Mouse (Mus musculus) myocyte (in vitro differentiated cells): ENCODE data around the gene Sept3. TPM values are rescaled to one million over a fixed set of nuclear protein-coding genes. Genes with fewer than 3 reads are reported as not detected.

Experiments used
- H3K27me3 ChIP-seq: one replicate; pipeline ENCODE4 v1.6.1; 2011; ENCODE audit not compliant: control insufficient read depth, insufficient read depth, insufficient read length
- H3K36me3 ChIP-seq: one replicate; pipeline ENCODE4 v1.6.1; 2011; ENCODE audit not compliant: control insufficient read depth, insufficient read depth
- H3K4me2 ChIP-seq: one replicate; pipeline ENCODE4 v1.6.1; 2011; ENCODE audit warnings: low read depth, control low read depth
- H3K4me3 ChIP-seq: one replicate; pipeline ENCODE4 v1.5.1; 2011; ENCODE audit warnings: mild to moderate bottlenecking, control low read depth, moderate library complexity
- H3K79me2 ChIP-seq: one replicate; pipeline ENCODE4 v1.6.1; 2011; ENCODE audit not compliant: control insufficient read depth, insufficient read depth
- H3ac ChIP-seq: one replicate; pipeline ENCODE4 v1.6.1; 2011; ENCODE audit not compliant: control insufficient read depth, insufficient read length
- CEBPB ChIP-seq: IDR thresholded peaks from 2 replicates; pipeline ENCODE4 v1.6.1; 2011; ENCODE audit warnings: mild to moderate bottlenecking, moderate library complexity; ENCODE audit not compliant: poor library complexity, insufficient read depth, severe bottlenecking
- E2F4 ChIP-seq: IDR thresholded peaks from one replicate; pipeline ENCODE4 v1.6.1; 2011; ENCODE audit warnings: mild to moderate bottlenecking, control low read depth, moderate library complexity; ENCODE audit not compliant: insufficient read depth
- MAX ChIP-seq: IDR thresholded peaks from one replicate; pipeline ENCODE4 v1.6.1; 2011; ENCODE audit warnings: low read depth, mild to moderate bottlenecking, control low read depth
- MYOD1 ChIP-seq, 3 experiments: IDR thresholded peaks; one replicate each; pipeline ENCODE4 v1.6.1; 2011; ENCODE audit warnings: control low read depth in 2 of 3, low read depth in 2 of 3, mild to moderate bottlenecking in 2 of 3, moderate library complexity in 1 of 3; ENCODE audit not compliant: insufficient read length in 2 of 3, control insufficient read depth in 1 of 3
- MYOG ChIP-seq, 3 experiments: IDR thresholded peaks; one replicate each; pipeline ENCODE4 v1.6.1; 2011; ENCODE audit warnings: control low read depth in 2 of 3, low read depth in 2 of 3, mild to moderate bottlenecking in 2 of 3; ENCODE audit not compliant: insufficient read length in 2 of 3, control insufficient read depth in 1 of 3, insufficient read depth in 1 of 3
- POLR2A ChIP-seq: IDR thresholded peaks from one replicate; pipeline ENCODE4 v1.6.1; 2011; ENCODE audit warnings: low read depth, mild to moderate bottlenecking, control low read depth, moderate library complexity; ENCODE audit not compliant: insufficient read length
- POLR2AphosphoS2 ChIP-seq: IDR thresholded peaks from one replicate; pipeline ENCODE4 v1.6.1; 2011; ENCODE audit warnings: low read depth, control low read depth; ENCODE audit not compliant: insufficient read length
- REST ChIP-seq: IDR thresholded peaks from one replicate; pipeline ENCODE4 v1.6.1; 2011; ENCODE audit warnings: mild to moderate bottlenecking, control low read depth, moderate library complexity; ENCODE audit not compliant: insufficient read depth, insufficient read length
- SRF ChIP-seq: IDR thresholded peaks from one replicate; pipeline ENCODE4 v1.6.1; 2011; ENCODE audit warnings: low read depth; ENCODE audit not compliant: control insufficient read depth, insufficient read length
- TCF12 ChIP-seq: IDR thresholded peaks from one replicate; pipeline ENCODE4 v1.6.1; 2011; ENCODE audit warnings: mild to moderate bottlenecking, control low read depth; ENCODE audit not compliant: poor library complexity, insufficient read depth, severe bottlenecking
- TCF3 ChIP-seq: IDR thresholded peaks from one replicate; pipeline ENCODE4 v1.6.1; 2011; ENCODE audit warnings: low read depth, control low read depth; ENCODE audit not compliant: insufficient read length
- USF1 ChIP-seq: IDR thresholded peaks from one replicate; pipeline ENCODE4 v1.6.1; 2011; ENCODE audit warnings: low read depth, mild to moderate bottlenecking, control low read depth, moderate library complexity
- polyA plus RNA-seq: library from polyadenylated mRNA; unstranded; fragments of >200 nt; fragmentation: generic; extraction: Trizol; gene quantifications from one replicate; pipeline ENCODE4 v1.2.1, GENCODE M21; 2012; ENCODE audit warnings: missing spikeins

The Sept3 gene
- 0.01 TPM for polyA plus RNA-seq

DNA sequence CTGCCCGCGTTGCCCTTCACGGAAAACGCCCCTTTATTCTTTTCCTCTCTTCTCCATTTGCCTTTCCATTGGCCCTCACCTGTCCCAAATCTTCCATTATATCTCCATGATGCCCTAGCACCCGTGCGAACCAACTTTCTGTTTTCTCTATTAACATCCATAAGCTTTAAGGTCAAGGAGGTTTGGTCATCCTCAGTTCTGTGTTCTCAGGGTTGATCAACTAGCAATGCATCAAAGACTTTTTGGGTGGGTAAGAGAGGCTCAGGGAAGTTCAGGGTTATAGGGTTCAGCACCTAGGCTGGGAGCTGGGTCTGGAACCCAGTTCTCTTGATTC, at the start of gene Sept3:
Sept3 (plus strand) TSS at position 301 of the 334 bp plus-strand sequence.
- Histone ChIP-seq H3ac (no peak within 1 kb of the TSS), H3K27me3 (peaks cover 88% of the 10 kb centered on the region), H3K36me3 (no peaks in the 10 kb centered on the region), H3K4me3 (no peak within 1 kb of the TSS), H3K79me2 (no peaks in the 10 kb centered on the region), H3K4me2 (peak within 1 kb of the TSS; percentile 48)
- TF ChIP-seq MYOD1 (IDR thresholded peaks at IDR 0.05; ENCODE audit: control insufficient read depth in 1 of 3, insufficient read length in 2 of 3, low read depth in 2 of 3), result no peak
- TF ChIP-seq CEBPB, result no peak
- TF ChIP-seq USF1, result no peak
- no peak for TF ChIP-seq REST
- no peak for TF ChIP-seq E2F4
- TF ChIP-seq MAX, result no peak
- TF ChIP-seq SRF, result no peak
- no peak for TF ChIP-seq POLR2A
- no peak for TF ChIP-seq POLR2AphosphoS2
- no peak for TF ChIP-seq TCF12
- no peak for TF ChIP-seq TCF3
- TF ChIP-seq MYOG (IDR thresholded peaks at IDR 0.05; ENCODE audit: control insufficient read depth in 1 of 3, insufficient read depth in 1 of 3, insufficient read length in 2 of 3, low read depth in 2 of 3), result no peak

DNA sequence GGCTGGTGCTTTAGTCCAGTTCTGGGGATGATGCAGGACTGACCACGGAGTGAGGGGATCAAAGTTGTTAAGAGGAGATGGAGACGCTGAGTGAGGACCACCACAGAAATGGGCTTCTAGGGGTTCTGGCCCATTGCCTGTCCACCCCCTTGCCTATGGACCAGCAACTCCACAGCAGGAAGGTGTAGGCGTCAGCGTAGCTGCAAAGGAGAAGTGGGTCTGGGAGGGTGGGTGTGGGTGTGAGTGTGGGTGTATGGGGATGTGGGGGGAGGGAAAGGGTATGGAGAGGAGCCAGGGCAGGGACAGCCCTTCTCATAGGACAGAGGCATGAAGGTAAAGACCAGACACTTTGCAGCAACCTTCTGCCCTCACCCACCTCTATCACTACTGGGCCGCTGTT, 48.9 kb upstream of the Sept3 start:
- no peaks in the 10 kb centered on the region for H3K36me3 ChIP-seq
- H3K4me3 ChIP-seq, result no peak overlapping the region
- H3K27me3 ChIP-seq, result no peaks in the 10 kb centered on the region
- H3ac ChIP-seq, result no peak overlapping the region
- no peak overlapping the region for H3K4me2 ChIP-seq
- TF ChIP-seq POLR2AphosphoS2 (no peak), USF1 (no peak), REST (no peak), E2F4 (no peak), SRF (no peak)
- no peaks in the 10 kb centered on the region for H3K79me2 ChIP-seq

DNA sequence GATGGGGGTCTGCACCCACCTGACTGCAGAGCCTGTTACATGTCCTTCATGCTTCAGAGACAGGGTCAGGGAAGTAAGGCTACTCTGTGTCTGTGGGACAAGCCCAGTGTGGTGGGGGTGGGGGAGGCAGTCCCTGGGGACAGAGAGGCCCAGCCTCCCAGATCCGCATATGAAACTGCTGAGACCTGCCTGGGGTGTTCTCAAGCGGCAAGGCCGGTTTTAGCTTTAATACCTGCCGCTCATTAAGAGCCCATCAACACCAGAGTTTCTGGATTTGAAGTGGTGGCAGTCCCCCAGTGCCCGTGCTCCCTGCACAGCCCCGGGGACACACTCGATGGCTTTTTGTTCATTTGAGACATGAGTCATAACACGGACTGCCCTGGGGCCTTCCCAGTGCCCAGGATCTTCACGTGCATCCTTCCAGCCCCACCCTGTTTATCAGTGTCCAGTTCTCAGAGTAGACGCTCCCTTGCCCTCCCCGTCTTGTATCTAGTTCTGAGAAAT, 45.1 kb upstream of the Sept3 start:
- Histone ChIP-seq H3K36me3 (no peaks in the 10 kb centered on the region), H3ac (no peak overlapping the region), H3K27me3 (no peaks in the 10 kb centered on the region), H3K79me2 (no peaks in the 10 kb centered on the region), H3K4me2 (no peak overlapping the region), H3K4me3 (no peak overlapping the region)
- TF ChIP-seq MYOD1 (IDR thresholded peaks at IDR 0.05; ENCODE audit: control insufficient read depth in 1 of 3, insufficient read length in 2 of 3, low read depth in 2 of 3), result no peak
- no peak for TF ChIP-seq REST
- no peak for TF ChIP-seq POLR2AphosphoS2
- no peak for TF ChIP-seq MAX
- TF ChIP-seq POLR2A, result no peak
- TF ChIP-seq CEBPB, result no peak
- TF ChIP-seq USF1, result no peak
- no peak for TF ChIP-seq E2F4
- TF ChIP-seq MYOG (IDR thresholded peaks at IDR 0.05; ENCODE audit: control insufficient read depth in 1 of 3, insufficient read depth in 1 of 3, insufficient read length in 2 of 3, low read depth in 2 of 3), result no peak
- no peak for TF ChIP-seq TCF3
- TF ChIP-seq SRF, result no peak
- TF ChIP-seq TCF12, result no peak

- Histone ChIP-seq H3K36me3 (no peaks in the 10 kb centered on the region), H3ac (no peak overlapping the region), H3K4me3 (no peak overlapping the region), H3K4me2 (no peak overlapping the region), H3K27me3 (no peaks in the 10 kb centered on the region), H3K79me2 (no peaks in the 10 kb centered on the region)
- TF ChIP-seq SRF (no peak), TCF12 (no peak), MAX (no peak), TCF3 (no peak), POLR2A (no peak), E2F4 (no peak), MYOG (IDR thresholded peaks at IDR 0.05; ENCODE audit: control insufficient read depth in 1 of 3, insufficient read depth in 1 of 3, insufficient read length in 2 of 3, low read depth in 2 of 3) (no peak), MYOD1 (IDR thresholded peaks at IDR 0.05; ENCODE audit: control insufficient read depth in 1 of 3, insufficient read length in 2 of 3, low read depth in 2 of 3) (no peak), REST (no peak), POLR2AphosphoS2 (no peak), CEBPB (no peak), USF1 (no peak)
Measured at GRCm38 (mm10) chr15:82230098-82230611, 44.5 kb upstream of the Sept3 start.

DNA sequence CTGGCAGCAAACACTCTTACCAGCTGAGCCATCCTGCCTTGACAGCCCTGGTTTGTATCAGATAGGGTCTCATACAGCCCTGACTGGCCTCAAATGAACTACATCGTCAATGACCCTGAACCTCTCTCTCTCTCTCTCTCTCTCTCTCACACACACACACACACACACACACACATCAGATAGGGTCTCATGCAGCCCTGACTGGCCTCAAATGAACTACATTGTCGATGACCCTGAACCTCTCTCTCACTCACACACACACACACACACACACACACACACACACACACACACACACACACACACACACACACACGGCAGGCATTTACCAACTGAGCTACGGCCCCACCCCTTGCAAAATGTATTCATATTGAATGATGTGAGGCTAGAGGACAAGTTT, 43.6 kb upstream of the Sept3 start:
- Histone ChIP-seq H3K4me2 (no peak overlapping the region), H3K4me3 (no peak overlapping the region), H3K79me2 (no peaks in the 10 kb centered on the region), H3K36me3 (no peaks in the 10 kb centered on the region), H3K27me3 (no peaks in the 10 kb centered on the region), H3ac (no peak overlapping the region)
- TF ChIP-seq TCF12 (no peak), POLR2A (no peak), E2F4 (no peak), POLR2AphosphoS2 (no peak), CEBPB (no peak), MYOD1 (IDR thresholded peaks at IDR 0.05; ENCODE audit: control insufficient read depth in 1 of 3, insufficient read length in 2 of 3, low read depth in 2 of 3) (no peak), MYOG (IDR thresholded peaks at IDR 0.05; ENCODE audit: control insufficient read depth in 1 of 3, insufficient read depth in 1 of 3, insufficient read length in 2 of 3, low read depth in 2 of 3) (no peak), TCF3 (no peak), SRF (no peak), MAX (no peak), REST (no peak), USF1 (no peak)
